Comparison of ENCODE assay signal across 7 mouse cellular contexts in genomic region chr4:141506893-141507292, GRCm38 (mm10). TPM values are rescaled to one million over a fixed set of nuclear protein-coding genes. Genes with fewer than 3 reads are reported as not detected.
DNase-seq lines count a peak whose midpoint lies in the region; ATAC-seq and TF ChIP-seq lines count a peak whose summit lies in the region.

No protein-coding gene starts in this region.

- peak; percentile 26 to 63 for DNase-seq in urinary bladder, postnatal 36 days (ENCODE audit: low spot score in 2 of 2)
- no peak for DNase-seq in urinary bladder, postnatal 25 days (ENCODE audit: low spot score)
- peak; percentile 39 for DNase-seq in lung, embryonic 14.5 days
- DNase-seq in right cerebral cortex, adult 18-20 months: no peak

- H3K4me1 ChIP-seq in forebrain, embryonic 15.5 days: peaks cover 33% of the 10 kb centered on the region
- H3K4me1 ChIP-seq in hindbrain, embryonic 16.5 days (ENCODE audit: control insufficient read depth, insufficient read depth, low read depth, low read length): peaks cover 12% of the 10 kb centered on the region
- peaks cover 16% of the 10 kb centered on the region for H3K4me1 ChIP-seq in lung, embryonic 14.5 days (ENCODE audit: insufficient read depth)
- H3K4me1 ChIP-seq in small intestine, adult 2 months (ENCODE audit: control insufficient read depth, insufficient read depth, insufficient read length, low read length): peaks cover 16% of the 10 kb centered on the region

- no peak overlapping the region for H3K4me3 ChIP-seq in forebrain, embryonic 15.5 days
- no peak overlapping the region for H3K4me3 ChIP-seq in hindbrain, embryonic 16.5 days (ENCODE audit: low read length)
- no peak overlapping the region for H3K4me3 ChIP-seq in lung, embryonic 14.5 days (ENCODE audit: low read depth, low read length)
- H3K4me3 ChIP-seq in small intestine, adult 2 months (ENCODE audit: low read depth, low read length): no peak overlapping the region

- no peak for TF ChIP-seq POLR2A in small intestine, adult 2 months (IDR thresholded peaks at IDR 0.05; ENCODE audit: low read depth, low read length)

- H3K9ac ChIP-seq in forebrain, embryonic 15.5 days (replicated peaks): no peak overlapping the region
- H3K9ac ChIP-seq in hindbrain, embryonic 16.5 days (ENCODE audit: low read depth, low read length): no peak overlapping the region
- no peak overlapping the region; the same call in 1 of the 2 replicates for H3K9ac ChIP-seq in lung, embryonic 14.5 days

- ATAC-seq in forebrain, embryonic 15.5 days (replicated peaks): no peak
- no peak for ATAC-seq in hindbrain, embryonic 16.5 days
- ATAC-seq in lung, embryonic 14.5 days (ENCODE audit: insufficient read depth): peak; percentile 32; the same call in 1 of the 2 replicates

- peak; percentile 49 for TF ChIP-seq CTCF in lung, embryonic 14.5 days (IDR thresholded peaks at IDR 0.05; ENCODE audit: low read depth)
- TF ChIP-seq CTCF in small intestine, adult 2 months (IDR thresholded peaks at IDR 0.05; ENCODE audit: extremely low read depth, insufficient read length, insufficient replicate concordance, low read depth, low read length): peak; percentile 32; the same call in 1 of the 2 replicates

- no peaks in the 10 kb centered on the region for H3K27me3 ChIP-seq in forebrain, embryonic 15.5 days
- no peaks in the 10 kb centered on the region for H3K27me3 ChIP-seq in hindbrain, embryonic 16.5 days (replicated peaks; ENCODE audit: control insufficient read depth, insufficient read depth, low read length)
- H3K27me3 ChIP-seq in lung, embryonic 14.5 days (ENCODE audit: insufficient read depth, low read length): no peaks in the 10 kb centered on the region
- H3K27me3 ChIP-seq in small intestine, adult 2 months (ENCODE audit: control insufficient read depth, insufficient read depth, low read length): no peaks in the 10 kb centered on the region

- H3K4me2 ChIP-seq in forebrain, embryonic 15.5 days (replicated peaks): 0 out of 2 replicates have a peak overlapping the region, but pooled peaks have one; percentile 3
- no peak overlapping the region for H3K4me2 ChIP-seq in hindbrain, embryonic 16.5 days (ENCODE audit: low read length)
- peak overlapping the region; percentile 29; the same call in 1 of the 2 replicates for H3K4me2 ChIP-seq in lung, embryonic 14.5 days

- peak overlapping the region; percentile 80 for H3K27ac ChIP-seq in forebrain, embryonic 15.5 days (replicated peaks)
- H3K27ac ChIP-seq in hindbrain, embryonic 16.5 days (ENCODE audit: low read depth, low read length): peak overlapping the region; percentile 64
- peak overlapping the region; percentile 85 for H3K27ac ChIP-seq in lung, embryonic 14.5 days (ENCODE audit: low read depth)
- peak overlapping the region; percentile 94 for H3K27ac ChIP-seq in small intestine, adult 2 months (ENCODE audit: insufficient read depth, low read depth, low read length)

- WGBS in forebrain, embryonic 15.5 days: 61% methylated on average over 10 of the region's 10 CpGs
- 73% methylated on average over 10 of the region's 10 CpGs for WGBS in hindbrain, embryonic 16.5 days
- 68% methylated on average over 10 of the region's 10 CpGs for WGBS in lung, embryonic 14.5 days
- WGBS in small intestine, adult 2 months: 39% methylated on average over 10 of the region's 10 CpGs

- no peaks in the 10 kb centered on the region for H3K36me3 ChIP-seq in forebrain, embryonic 15.5 days
- no peaks in the 10 kb centered on the region for H3K36me3 ChIP-seq in hindbrain, embryonic 16.5 days (ENCODE audit: control insufficient read depth, insufficient read depth, low read length)
- H3K36me3 ChIP-seq in lung, embryonic 14.5 days (ENCODE audit: insufficient read depth): no peaks in the 10 kb centered on the region
- peaks cover 3% of the 10 kb centered on the region; the same call in 1 of the 2 replicates for H3K36me3 ChIP-seq in small intestine, adult 2 months (ENCODE audit: control insufficient read depth, insufficient read depth, low read length)

- H3K9me3 ChIP-seq in forebrain, embryonic 15.5 days: no peaks in the 10 kb centered on the region
- H3K9me3 ChIP-seq in hindbrain, embryonic 16.5 days (ENCODE audit: control insufficient read depth, low read length): no peaks in the 10 kb centered on the region
- H3K9me3 ChIP-seq in lung, embryonic 14.5 days (ENCODE audit: low read depth, low read length): no peaks in the 10 kb centered on the region

RNA-seq across cellular contexts. Expression of gene Spen, which starts 31.5 kb away (rescaled TPM):
- polyA plus RNA-seq in forebrain, embryonic 15.5 days (2015; fragmentation: Nextera tagmentation; extraction: Ambion mirVana): 18.5 and 18.9 TPM in 2 replicates
- 10.1 and 11.8 TPM in 2 replicates for polyA plus RNA-seq in hindbrain, embryonic 16.5 days (2015; fragmentation: Nextera tagmentation; extraction: Ambion mirVana)
- polyA plus RNA-seq in lung, embryonic 14.5 days (2014; fragmentation: Nextera tagmentation; extraction: Ambion mirVana): 15.4 and 15.9 TPM in 2 replicates
- polyA plus RNA-seq in small intestine, adult 2 months (2012; rRNA removed): 30.8 and 56.0 TPM in 2 replicates

Comparison
In these comparisons a context has a peak if more than half of its experiments do, and no peak if none do; other contexts are left out.
1. DNase-seq: peak in urinary bladder, postnatal 36 days (2 of 2) and lung, embryonic 14.5 days (single experiment); none in urinary bladder, postnatal 25 days (single experiment) and right cerebral cortex, adult 18-20 months (single experiment).
2. Peak in every context shown above with its lines, with median percentiles within 50 percentile points of each other: H3K27ac ChIP-seq.